Mouse (Mus musculus) effector memory CD4-positive, alpha-beta T cell, adult 5 months (primary cell): Measurements from ENCODE around the gene Vstm4. TPM values are rescaled to one million over a fixed set of nuclear protein-coding genes. Genes with fewer than 3 reads are reported as not detected.

Experiments
- polyA plus RNA-seq: library from polyadenylated mRNA; unstranded; fragments of 100-300 nt; shearing (Covaris generic); gene quantifications from one replicate; pipeline ENCODE4 v1.2.1, GENCODE M21; 2017

Vstm4 gene
- not detected for polyA plus RNA-seq

GRCm38 (mm10) chr14:32856681-32857328 is at the start of gene Vstm4:
Gene Vstm4 (plus strand): TSS chr14:32856756.

GRCm38 (mm10) chr14:32833847-32834246 is 22.7 kb upstream of the Vstm4 start, which contains the start of gene Fam170b:
Gene Fam170b (plus strand): TSS chr14:32833962.

Other genes starting within 250 kb of the Vstm4 start
- 0.06 TPM for gene 3425401B19Rik, start 171.5 kb upstream of the Vstm4 start, polyA plus RNA-seq
- gene Tmem273, start 70.8 kb upstream of the Vstm4 start, polyA plus RNA-seq, result 2.1 TPM
- gene Fam170b, start 22.8 kb upstream of the Vstm4 start, polyA plus RNA-seq, result not detected
- not detected for gene Lrrc18, start 134.6 kb downstream of the Vstm4 start, polyA plus RNA-seq